Mouse (Mus musculus) E14TG2a.4 (cell line): ENCODE data around the gene Itm2c.

Experiments
- H3K27me3 ChIP-seq: 2 replicates; pipeline ENCODE4 v1.6.1; 2014; ENCODE audit warnings: low read length, control low read depth; ENCODE audit not compliant: insufficient read depth
- H3K36me3 ChIP-seq: 2 replicates; pipeline ENCODE4 v1.6.1; 2014; ENCODE audit warnings: low read length, control low read depth; ENCODE audit not compliant: insufficient read depth
- H3K4me1 ChIP-seq: replicated peaks from 2 replicates; pipeline ENCODE4 v1.6.1; 2014; ENCODE audit warnings: low read depth, low read length, control low read depth
- H3K4me3 ChIP-seq: replicated peaks from 2 replicates; pipeline ENCODE4 v1.5.1; 2014; ENCODE audit warnings: mild to moderate bottlenecking, low read length
- H3K9me3 ChIP-seq: 2 replicates; pipeline ENCODE4 v1.6.1; 2014; ENCODE audit warnings: low read length, control low read depth
- CTCF ChIP-seq: conservative IDR thresholded peaks from 2 replicates; pipeline ENCODE4 v1.5.1; 2014; ENCODE audit warnings: low read length
- NANOG ChIP-seq: IDR thresholded peaks from 2 replicates; pipeline ENCODE4 v1.6.1; 2014; ENCODE audit warnings: borderline replicate concordance, low read length, mixed read lengths
- POU5F1 ChIP-seq: IDR thresholded peaks from 2 replicates; pipeline ENCODE4 v1.6.1; 2014; ENCODE audit warnings: low read length, borderline replicate concordance

Itm2c gene

DNA sequence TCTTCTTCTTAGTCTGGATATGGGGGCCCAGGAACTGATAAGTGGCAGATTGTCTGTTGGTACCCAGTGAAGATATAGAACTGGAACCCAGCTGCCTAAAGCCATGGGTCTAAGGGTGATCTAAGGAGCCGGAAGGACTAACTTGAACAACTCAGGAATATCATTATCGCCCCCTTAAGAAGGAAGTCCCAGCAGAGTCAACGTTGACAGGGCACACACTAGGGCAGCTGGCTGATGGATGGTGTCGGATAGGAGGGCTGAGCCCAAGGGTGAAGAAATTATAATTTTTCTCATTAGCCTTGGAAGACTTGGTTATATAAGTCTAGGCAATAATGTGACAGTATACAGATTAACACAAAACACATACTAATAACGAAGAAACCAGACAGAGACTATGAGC lies 2.0 kb downstream of the Itm2c start:
- TF ChIP-seq CTCF, result no peak
- no peak for TF ChIP-seq POU5F1
- TF ChIP-seq NANOG, result no peak
- Histone ChIP-seq H3K9me3 (no peaks in the 10 kb centered on the region; the same call in 1 of the 2 replicates), H3K36me3 (0 out of 2 replicates have a peak, but pooled peaks cover 4% of the 10 kb centered on the region), H3K4me1 (peaks cover 63% of the 10 kb centered on the region), H3K27me3 (peaks cover 4% of the 10 kb centered on the region; the same call in 1 of the 2 replicates), H3K4me3 (no peak overlapping the region)

- TF ChIP-seq CTCF (no peak), POU5F1 (no peak), NANOG (no peak)
- Histone ChIP-seq H3K9me3 (no peaks in the 10 kb centered on the region; the same call in 1 of the 2 replicates), H3K4me3 (no peak overlapping the region), H3K4me1 (peaks cover 63% of the 10 kb centered on the region), H3K36me3 (0 out of 2 replicates have a peak, but pooled peaks cover 4% of the 10 kb centered on the region), H3K27me3 (peaks cover 4% of the 10 kb centered on the region; the same call in 1 of the 2 replicates)
These were observed 3.0 kb downstream of the Itm2c start for GRCm38 (mm10) chr1:85896781-85897700.

- H3K36me3 ChIP-seq, result peaks cover 10% of the 10 kb centered on the region
- H3K9me3 ChIP-seq, result no peaks in the 10 kb centered on the region; the same call in 1 of the 2 replicates
These were observed 4.0 kb downstream of the Itm2c start for GRCm38 (mm10) chr1:85897901-85898760.

DNA sequence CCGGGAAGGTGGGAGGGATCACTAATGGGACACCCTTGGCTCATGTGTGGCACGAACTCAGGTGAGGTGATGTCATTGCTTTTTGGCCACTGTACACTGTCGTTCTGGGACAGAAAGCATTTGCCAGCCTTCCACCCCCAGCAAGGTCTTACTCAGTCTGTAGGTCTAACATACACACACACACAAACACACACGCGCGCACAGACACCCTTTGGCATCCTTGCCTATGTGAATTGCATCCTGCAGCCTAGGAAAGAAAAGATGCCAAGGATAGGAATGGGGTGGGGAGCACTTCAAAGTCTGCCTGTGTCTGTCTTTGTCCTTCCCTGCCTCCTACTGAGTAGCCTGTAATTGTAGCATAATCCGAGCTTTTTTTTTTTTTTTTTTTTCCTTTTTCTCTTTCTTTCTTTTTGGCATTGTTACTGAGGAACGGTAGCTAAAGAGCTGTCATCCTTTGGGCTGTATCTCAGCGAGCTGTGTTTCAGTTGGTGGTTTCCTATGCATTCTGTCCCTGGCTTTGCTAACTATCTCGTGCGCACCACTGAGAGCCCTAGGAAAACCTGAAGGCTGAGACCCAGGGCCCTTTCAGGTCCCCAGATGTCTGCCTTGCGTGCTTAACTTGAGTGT lies 4.8 kb downstream of the Itm2c start:
- Histone ChIP-seq H3K4me3 (no peak overlapping the region), H3K9me3 (no peaks in the 10 kb centered on the region), H3K4me1 (peaks cover 67% of the 10 kb centered on the region), H3K36me3 (peaks cover 18% of the 10 kb centered on the region), H3K27me3 (peaks cover under 1% of the 10 kb centered on the region; the same call in 1 of the 2 replicates)
- no peak for TF ChIP-seq POU5F1
- no peak for TF ChIP-seq NANOG
- no peak for TF ChIP-seq CTCF

More at GRCm38 (mm10) chr1:85897901-85898760, 4.0 kb downstream of the Itm2c start:
- Histone ChIP-seq H3K4me3 (no peak overlapping the region), H3K4me1 (peaks cover 71% of the 10 kb centered on the region), H3K27me3 (peaks cover 4% of the 10 kb centered on the region; the same call in 1 of the 2 replicates)
- no peak for TF ChIP-seq NANOG
- no peak for TF ChIP-seq CTCF
- no peak for TF ChIP-seq POU5F1

DNA sequence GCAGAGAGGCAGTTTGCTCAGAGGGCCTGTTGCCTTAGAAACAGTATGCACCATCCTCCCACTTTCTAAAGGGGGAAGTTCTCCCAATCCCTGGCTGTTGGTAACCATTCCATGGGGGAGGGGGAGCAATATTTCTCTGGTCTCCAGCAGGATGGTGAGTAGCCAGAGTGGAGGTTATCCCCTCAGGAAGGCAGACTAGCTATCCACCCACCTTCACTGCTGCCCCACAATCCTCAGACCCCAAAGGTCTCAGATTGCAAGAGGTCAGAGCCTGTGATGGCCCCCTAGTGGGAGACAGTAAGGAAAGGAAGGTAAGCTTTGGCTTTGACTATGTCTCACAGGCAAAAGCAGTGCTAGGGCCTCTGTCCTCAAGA lies 5.3 kb downstream of the Itm2c start:
- Histone ChIP-seq H3K4me1 (peaks cover 64% of the 10 kb centered on the region), H3K9me3 (no peaks in the 10 kb centered on the region), H3K36me3 (peaks cover 22% of the 10 kb centered on the region)

DNA sequence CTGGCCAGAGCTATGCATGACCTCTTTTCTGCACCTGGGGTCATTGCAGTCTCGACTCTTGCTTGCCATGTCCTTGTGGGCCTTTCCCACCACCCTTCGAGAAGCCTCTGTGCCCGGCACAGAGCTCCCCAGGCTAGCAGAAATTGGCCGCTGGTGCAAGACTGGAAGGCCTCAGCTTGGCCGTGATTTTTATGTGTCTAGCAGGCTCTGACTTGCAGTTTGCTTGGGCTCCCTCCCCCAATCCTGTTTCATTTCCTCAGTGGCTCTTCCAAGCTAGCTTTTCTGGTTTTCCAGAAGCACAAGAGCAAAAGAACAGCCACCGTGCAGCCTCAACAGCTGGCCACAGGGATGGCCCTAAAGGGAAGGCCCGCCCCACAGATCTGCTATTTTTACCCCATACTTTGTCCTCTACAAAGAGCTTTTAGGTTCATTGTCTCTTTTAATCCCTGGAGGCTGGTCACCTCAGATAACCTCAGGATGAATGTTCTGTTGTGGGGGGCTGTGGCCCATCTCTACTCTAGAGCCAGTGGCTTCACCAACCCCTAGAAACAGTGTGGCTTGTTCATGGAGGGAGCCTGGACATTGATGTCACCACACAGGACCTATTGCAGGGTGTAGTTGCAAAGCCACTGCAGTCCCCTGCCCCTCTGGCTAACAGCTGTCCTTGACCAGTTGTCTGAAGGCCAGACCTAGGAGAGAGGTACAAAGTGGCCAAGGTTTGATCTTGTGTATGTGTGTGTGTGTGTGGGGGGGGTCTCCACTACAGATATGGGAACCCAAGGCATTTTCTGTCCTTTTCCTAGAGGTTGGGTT lies 6.6 kb downstream of the Itm2c start:
- H3K4me3 ChIP-seq, result no peak overlapping the region
- no peaks in the 10 kb centered on the region for H3K9me3 ChIP-seq
- no peak for TF ChIP-seq POU5F1
- TF ChIP-seq NANOG, result no peak
- no peak for TF ChIP-seq CTCF
- H3K27me3 ChIP-seq, result no peaks in the 10 kb centered on the region
- H3K4me1 ChIP-seq, result peaks cover 57% of the 10 kb centered on the region
- peaks cover 35% of the 10 kb centered on the region for H3K36me3 ChIP-seq

More for the DNA sequence above, 5.3 kb downstream of the Itm2c start:
- H3K27me3 ChIP-seq, result no peaks in the 10 kb centered on the region
- H3K4me3 ChIP-seq, result no peak overlapping the region
- TF ChIP-seq NANOG (no peak), CTCF (0 out of 2 replicates have a peak, but pooled peaks have one; percentile 17)

GRCm38 (mm10) chr1:85901516-85902107 lies 7.5 kb downstream of the Itm2c start:
- Histone ChIP-seq H3K4me1 (peaks cover 51% of the 10 kb centered on the region), H3K36me3 (peaks cover 44% of the 10 kb centered on the region), H3K27me3 (no peaks in the 10 kb centered on the region), H3K4me3 (no peak overlapping the region), H3K9me3 (no peaks in the 10 kb centered on the region)
- TF ChIP-seq NANOG (no peak), CTCF (no peak), POU5F1 (no peak)
